Mouse (Mus musculus): ENCODE results near the gene Adm. TPM values are rescaled to one million over a fixed set of nuclear protein-coding genes. Genes with fewer than 3 reads are reported as not detected.
"Not testable (repeated sequence)": the region's sequence is repeated elsewhere in the genome, so short reads cannot be mapped to it uniquely, and the experiment has no call there.

Adm gene
- polyA plus RNA-seq, 1 experiment from 2014 or later = 3.2 TPM

- H3K36me3 ChIP-seq (ENCODE audit: control insufficient read depth, insufficient read depth, low read length) = no peaks in the 10 kb centered on the region
- H3K4me2 ChIP-seq (ENCODE audit: low read length) = no peak overlapping the region
- peak; percentile 32 for DNase-seq
- H3K9me3 ChIP-seq (ENCODE audit: control insufficient read depth, low read length) = no peaks in the 10 kb centered on the region
- no peak overlapping the region for H3K9ac ChIP-seq (replicated peaks; ENCODE audit: low read length)
- no peaks in the 10 kb centered on the region for H3K4me1 ChIP-seq (ENCODE audit: control insufficient read depth, insufficient read depth, low read length)
- WGBS = 35% methylated on average over 17 of the region's 17 CpGs
- ATAC-seq (ENCODE audit: low FRiP score, low TSS enrichment) = peak; percentile 37; the same call in 1 of the 2 replicates
- no peaks in the 10 kb centered on the region for H3K27me3 ChIP-seq (ENCODE audit: control insufficient read depth, insufficient read depth, low read length)
- no peak overlapping the region for H3K27ac ChIP-seq (replicated peaks; ENCODE audit: low read depth, low read length)
- no peak overlapping the region for H3K4me3 ChIP-seq (replicated peaks; ENCODE audit: low read depth, low read length)
These were observed 11.0 kb downstream of the Adm start for GRCm38 (mm10) chr7:110638305-110639110.

- Histone ChIP-seq H3K27ac (replicated peaks; ENCODE audit: low read depth, low read length) (no peak overlapping the region), H3K4me1 (ENCODE audit: control insufficient read depth, insufficient read depth, low read length) (no peaks in the 10 kb centered on the region), H3K36me3 (ENCODE audit: control insufficient read depth, insufficient read depth, low read length) (no peaks in the 10 kb centered on the region), H3K4me3 (replicated peaks; ENCODE audit: low read depth, low read length) (no peak overlapping the region), H3K27me3 (ENCODE audit: control insufficient read depth, insufficient read depth, low read length) (no peaks in the 10 kb centered on the region), H3K9me3 (ENCODE audit: control insufficient read depth, low read length) (no peaks in the 10 kb centered on the region), H3K9ac (replicated peaks; ENCODE audit: low read length) (no peak overlapping the region), H3K4me2 (ENCODE audit: low read length) (no peak overlapping the region)
- WGBS = 87% methylated on average over 11 of the region's 11 CpGs
- DNase-seq (no peak), ATAC-seq (ENCODE audit: low FRiP score, low TSS enrichment) (no peak)
These were observed 11.9 kb downstream of the Adm start for GRCm38 (mm10) chr7:110639291-110639915.

- not testable (repeated sequence) for H3K9ac ChIP-seq (replicated peaks; ENCODE audit: low read length); H3K27ac ChIP-seq (replicated peaks; ENCODE audit: low read depth, low read length); H3K4me1 ChIP-seq (ENCODE audit: control insufficient read depth, insufficient read depth, low read length); DNase-seq; H3K4me2 ChIP-seq (ENCODE audit: low read length); H3K4me3 ChIP-seq (replicated peaks; ENCODE audit: low read depth, low read length); H3K9me3 ChIP-seq (ENCODE audit: control insufficient read depth, low read length); H3K27me3 ChIP-seq (ENCODE audit: control insufficient read depth, insufficient read depth, low read length); H3K36me3 ChIP-seq (ENCODE audit: control insufficient read depth, insufficient read depth, low read length); ATAC-seq (ENCODE audit: low FRiP score, low TSS enrichment)
- whole genome bisulfite sequencing = 95% methylated on average over 3 of the region's 3 CpGs
These were observed 12.5 kb downstream of the Adm start for GRCm38 (mm10) chr7:110639958-110640357.

- Histone ChIP-seq H3K27me3 (ENCODE audit: control insufficient read depth, insufficient read depth, low read length) (no peaks in the 10 kb centered on the region), H3K4me1 (ENCODE audit: control insufficient read depth, insufficient read depth, low read length) (no peaks in the 10 kb centered on the region), H3K4me3 (replicated peaks; ENCODE audit: low read depth, low read length) (no peak overlapping the region), H3K9ac (replicated peaks; ENCODE audit: low read length) (no peak overlapping the region), H3K36me3 (ENCODE audit: control insufficient read depth, insufficient read depth, low read length) (no peaks in the 10 kb centered on the region), H3K9me3 (ENCODE audit: control insufficient read depth, low read length) (no peaks in the 10 kb centered on the region), H3K4me2 (ENCODE audit: low read length) (no peak overlapping the region), H3K27ac (replicated peaks; ENCODE audit: low read depth, low read length) (no peak overlapping the region)
- DNase-seq (peak; percentile 90), ATAC-seq (ENCODE audit: low FRiP score, low TSS enrichment) (no peak)
- 75% methylated on average over 5 of the region's 5 CpGs for WGBS
These were observed 17.9 kb downstream of the Adm start for GRCm38 (mm10) chr7:110645311-110645710.

GRCm38 (mm10) chr7:110645859-110646258 is 18.4 kb downstream of the Adm start:
- H3K9me3 ChIP-seq (ENCODE audit: control insufficient read depth, low read length) = no peaks in the 10 kb centered on the region
- H3K4me3 ChIP-seq (replicated peaks; ENCODE audit: low read depth, low read length) = no peak overlapping the region

GRCm38 (mm10) chr7:110646611-110647407 is 19.3 kb downstream of the Adm start:
- Histone ChIP-seq H3K9me3 (ENCODE audit: control insufficient read depth, low read length) (no peaks in the 10 kb centered on the region), H3K27ac (replicated peaks; ENCODE audit: low read depth, low read length) (no peak overlapping the region), H3K4me3 (replicated peaks; ENCODE audit: low read depth, low read length) (no peak overlapping the region), H3K4me2 (ENCODE audit: low read length) (no peak overlapping the region), H3K9ac (replicated peaks; ENCODE audit: low read length) (no peak overlapping the region), H3K27me3 (ENCODE audit: control insufficient read depth, insufficient read depth, low read length) (no peaks in the 10 kb centered on the region), H3K4me1 (ENCODE audit: control insufficient read depth, insufficient read depth, low read length) (no peaks in the 10 kb centered on the region), H3K36me3 (ENCODE audit: control insufficient read depth, insufficient read depth, low read length) (no peaks in the 10 kb centered on the region)
- WGBS = 92% methylated on average over 8 of the region's 8 CpGs
- no peak for ATAC-seq (ENCODE audit: low FRiP score, low TSS enrichment)
- no peak for DNase-seq

More at GRCm38 (mm10) chr7:110645859-110646258, 18.4 kb downstream of the Adm start:
- no peaks in the 10 kb centered on the region for H3K27me3 ChIP-seq (ENCODE audit: control insufficient read depth, insufficient read depth, low read length)
- DNase-seq = no peak
- no peak overlapping the region for H3K4me2 ChIP-seq (ENCODE audit: low read length)
- WGBS = 89% methylated on average over 6 of the region's 6 CpGs
- no peak for ATAC-seq (ENCODE audit: low FRiP score, low TSS enrichment)
- H3K27ac ChIP-seq (replicated peaks; ENCODE audit: low read depth, low read length) = no peak overlapping the region
- H3K9ac ChIP-seq (replicated peaks; ENCODE audit: low read length) = no peak overlapping the region
- no peaks in the 10 kb centered on the region for H3K4me1 ChIP-seq (ENCODE audit: control insufficient read depth, insufficient read depth, low read length)
- no peaks in the 10 kb centered on the region for H3K36me3 ChIP-seq (ENCODE audit: control insufficient read depth, insufficient read depth, low read length)

- WGBS = 87% methylated on average over 15 of the region's 15 CpGs
- H3K4me1 ChIP-seq (ENCODE audit: control insufficient read depth, insufficient read depth, low read length) = no peaks in the 10 kb centered on the region
- H3K4me3 ChIP-seq (replicated peaks; ENCODE audit: low read depth, low read length) = no peak overlapping the region
- ATAC-seq (ENCODE audit: low FRiP score, low TSS enrichment) (no peak), DNase-seq (no peak)
- H3K9ac ChIP-seq (replicated peaks; ENCODE audit: low read length) = no peak overlapping the region
- no peak overlapping the region for H3K27ac ChIP-seq (replicated peaks; ENCODE audit: low read depth, low read length)
- no peaks in the 10 kb centered on the region for H3K27me3 ChIP-seq (ENCODE audit: control insufficient read depth, insufficient read depth, low read length)
- H3K4me2 ChIP-seq (ENCODE audit: low read length) = no peak overlapping the region
- H3K9me3 ChIP-seq (ENCODE audit: control insufficient read depth, low read length) = no peaks in the 10 kb centered on the region
- no peaks in the 10 kb centered on the region for H3K36me3 ChIP-seq (ENCODE audit: control insufficient read depth, insufficient read depth, low read length)
These were observed 20.3 kb downstream of the Adm start for GRCm38 (mm10) chr7:110647559-110648454.

- H3K4me3 ChIP-seq (replicated peaks; ENCODE audit: low read depth, low read length) = no peak overlapping the region
- H3K4me1 ChIP-seq (ENCODE audit: control insufficient read depth, insufficient read depth, low read length) = no peaks in the 10 kb centered on the region
- DNase-seq (no peak), ATAC-seq (ENCODE audit: low FRiP score, low TSS enrichment) (no peak)
- H3K27me3 ChIP-seq (ENCODE audit: control insufficient read depth, insufficient read depth, low read length) = no peaks in the 10 kb centered on the region
- H3K9ac ChIP-seq (replicated peaks; ENCODE audit: low read length) = no peak overlapping the region
- 87% methylated on average over 13 of the region's 13 CpGs for WGBS
- no peak overlapping the region for H3K4me2 ChIP-seq (ENCODE audit: low read length)
- H3K36me3 ChIP-seq (ENCODE audit: control insufficient read depth, insufficient read depth, low read length) = no peaks in the 10 kb centered on the region
- H3K9me3 ChIP-seq (ENCODE audit: control insufficient read depth, low read length) = no peaks in the 10 kb centered on the region
- no peak overlapping the region for H3K27ac ChIP-seq (replicated peaks; ENCODE audit: low read depth, low read length)
These were observed 21.1 kb downstream of the Adm start for GRCm38 (mm10) chr7:110648455-110649085.
